Mouse (Mus musculus) neural tube, postnatal 0 days (tissue): ENCODE data around the gene Snph. TPM values are rescaled to one million over a fixed set of nuclear protein-coding genes. Genes with fewer than 3 reads are reported as not detected.

ENCODE experiments used
- polyA plus RNA-seq: library from polyadenylated mRNA; unstranded; fragments of >200 nt; fragmentation: Nextera tagmentation; extraction: Ambion mirVana; gene quantifications from 2 replicates; pipeline ENCODE4 v1.2.1, GENCODE M21; 2015

The Snph gene
- 34.0 and 35.4 TPM in 2 replicates for polyA plus RNA-seq

DNA sequence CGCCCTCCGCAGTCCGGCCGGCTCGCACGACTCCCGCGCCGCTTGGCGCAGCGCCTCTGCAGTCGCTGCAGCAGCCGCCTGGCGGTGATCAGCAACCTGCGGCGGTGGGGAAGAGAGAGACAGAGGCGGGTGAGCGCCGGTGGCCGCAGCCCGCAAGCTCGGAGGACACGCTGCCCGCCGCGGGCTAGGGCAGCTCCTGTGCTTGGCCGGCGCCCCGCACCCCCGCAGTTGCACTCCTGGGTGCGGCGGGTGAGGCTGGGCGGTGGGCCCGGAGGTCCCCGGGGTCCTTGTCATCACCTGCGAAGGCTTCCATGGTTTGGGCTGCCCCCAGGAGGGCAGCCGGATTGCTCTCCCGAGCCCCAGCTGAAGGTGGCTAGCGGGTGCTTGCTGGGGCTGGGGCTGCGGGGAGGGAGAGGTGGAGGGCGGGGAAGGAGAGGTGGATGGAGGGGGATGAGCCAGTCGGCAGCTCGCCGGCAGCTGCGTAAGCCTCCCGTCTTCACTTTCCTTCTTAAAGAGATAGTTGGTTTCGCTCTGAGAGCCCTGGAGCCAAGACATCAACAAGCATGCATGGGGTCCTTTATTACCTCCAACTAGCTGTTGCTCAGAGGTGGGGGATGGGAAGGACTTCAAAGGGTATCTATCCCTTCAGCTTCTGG is at the start of gene Snph:
Snph (minus strand) TSS at position 435 of the 656 bp plus-strand sequence.

DNA sequence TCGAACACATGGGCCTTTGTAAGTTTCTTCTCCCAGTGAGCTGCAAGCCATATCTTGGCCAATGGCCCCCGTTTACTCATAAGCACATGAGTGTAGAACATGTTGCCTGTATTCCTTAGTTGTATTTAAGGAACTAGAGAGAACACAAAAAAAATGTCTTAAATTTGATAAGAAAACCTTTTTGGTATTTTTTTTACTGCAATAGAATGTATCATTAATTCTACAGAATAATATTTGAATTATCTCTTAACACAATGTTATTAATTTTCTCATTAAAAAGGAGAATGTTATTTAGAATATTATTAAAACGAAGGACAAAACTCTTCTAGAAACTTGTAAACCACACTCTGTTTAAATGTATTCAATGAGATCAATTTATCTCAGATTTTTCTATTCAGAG is 36.0 kb upstream of the Snph start, which contains the start of gene Rad21l:
Rad21l (minus strand) TSS at position 101 of the 400 bp plus-strand sequence.

DNA sequence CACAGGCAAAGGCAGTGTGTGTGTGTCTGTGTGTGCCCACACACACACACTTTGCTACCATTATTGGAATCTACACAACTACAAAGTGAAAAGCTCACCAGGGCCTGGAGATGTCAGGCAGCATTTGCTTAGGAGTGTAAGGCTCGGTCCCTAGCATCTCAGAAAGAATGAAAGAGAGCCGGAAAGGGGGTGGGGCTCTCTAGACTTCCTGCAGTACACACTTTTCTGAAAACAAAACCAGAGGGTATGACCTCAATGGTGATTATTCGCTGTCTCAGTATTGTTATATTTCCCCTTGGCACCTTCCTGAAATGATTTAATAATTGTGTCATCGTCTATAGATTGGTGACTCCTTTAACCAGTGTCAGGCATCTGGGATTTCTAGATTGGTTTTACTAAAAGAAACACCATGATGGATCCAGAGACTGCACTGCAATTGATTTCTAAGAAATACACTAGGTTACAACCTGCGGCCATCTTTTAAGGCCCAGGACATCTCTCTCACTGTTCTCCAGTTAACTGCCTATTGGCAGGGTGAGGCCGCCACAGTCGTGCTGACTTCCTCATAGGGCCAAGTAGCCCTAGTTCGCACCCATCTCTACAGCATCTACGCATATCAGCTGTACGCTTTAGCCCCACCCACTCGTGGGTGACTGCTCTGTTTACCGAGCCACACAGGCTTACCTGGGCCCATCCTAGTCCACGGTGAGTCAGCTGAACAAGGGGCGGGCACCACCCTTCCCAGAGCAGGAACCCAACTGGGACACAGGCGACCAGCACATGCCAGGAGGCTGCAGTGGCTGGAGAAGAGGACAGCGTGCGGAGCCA is 60.3 kb downstream of the Snph start, which contains the start of gene Sdcbp2:
Sdcbp2 (plus strand) TSS at position 750 of the 828 bp plus-strand sequence.

DNA sequence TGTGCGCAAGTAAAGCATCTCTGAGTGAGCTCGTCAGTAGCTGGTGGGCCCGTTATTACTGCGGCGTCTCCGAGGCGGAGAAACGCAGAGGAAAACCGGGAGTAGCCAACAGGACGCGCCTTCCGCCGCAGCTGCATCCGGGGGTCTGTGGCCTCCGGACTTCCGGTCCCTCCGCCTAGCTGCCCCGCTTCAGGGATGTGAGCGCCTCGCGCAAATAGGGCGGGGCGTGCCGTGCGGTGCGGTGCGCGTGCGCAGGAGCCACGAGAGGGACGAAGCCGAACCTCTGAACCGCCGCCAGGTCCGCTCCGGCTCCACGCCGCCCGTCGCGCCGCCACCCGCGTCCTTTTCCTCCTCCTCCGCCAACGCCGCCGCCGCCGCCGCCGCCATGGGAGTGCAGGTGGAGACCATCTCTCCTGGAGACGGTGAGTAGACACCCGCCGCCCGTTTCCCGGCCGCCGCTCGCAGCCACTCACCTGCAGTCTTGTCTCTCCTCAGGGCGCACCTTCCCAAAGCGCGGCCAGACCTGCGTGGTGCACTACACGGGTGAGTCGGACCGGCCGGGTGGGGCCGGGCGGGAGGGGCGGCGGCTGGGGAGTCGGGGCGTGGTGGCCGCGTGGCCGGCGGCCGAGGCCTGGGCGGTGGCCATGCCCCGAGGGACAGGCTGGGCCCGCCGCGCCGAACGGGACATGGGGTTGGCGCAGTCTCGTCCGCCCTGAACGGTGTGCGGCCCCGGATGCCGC is 89.9 kb downstream of the Snph start, which contains the start of gene Fkbp1a:
Fkbp1a (plus strand) TSS at position 161 of the 740 bp plus-strand sequence.

Other genes with a start within 250 kb of the Snph start
- gene 4921509C19Rik, start 156.4 kb downstream of the Snph start, polyA plus RNA-seq: not detected in 2 replicates
- 220 and 229 TPM in 2 replicates for gene Nsfl1c, start 138.4 kb downstream of the Snph start, polyA plus RNA-seq
- 607 and 643 TPM in 2 replicates for gene Fkbp1a, start 90.1 kb downstream of the Snph start, polyA plus RNA-seq
- 0.79 and 1.0 TPM in 2 replicates for gene Sdcbp2, start 60.0 kb downstream of the Snph start, polyA plus RNA-seq
- gene Rad21l, start 35.9 kb upstream of the Snph start, polyA plus RNA-seq: 0.50 and 0.57 TPM in 2 replicates
- gene Tmem74b, start 69.4 kb upstream of the Snph start, polyA plus RNA-seq: 27.5 and 29.7 TPM in 2 replicates
- gene Psmf1, start 111.6 kb upstream of the Snph start, polyA plus RNA-seq: 64.9 and 66.8 TPM in 2 replicates
- 0.87 and 1.1 TPM in 2 replicates for gene Rspo4, start 210.3 kb upstream of the Snph start, polyA plus RNA-seq